Mouse (Mus musculus) liver, embryonic 15.5 days (tissue): ENCODE measurements around the gene Siah1b. TPM values are rescaled to one million over a fixed set of nuclear protein-coding genes. Genes with fewer than 3 reads are reported as not detected.

Experiments
- ATAC-seq: fragments of 200-750 bp; cut with Nextera tagmentation; 2 replicates; pipeline ENCODE4 v1.8.0; 2017; ENCODE audit warnings: moderate number of reproducible peaks, mild to moderate bottlenecking, moderate library complexity; ENCODE audit not compliant: insufficient read depth
- H3K27ac ChIP-seq: fragments of 300-500 bp; sonication (generic); replicated peaks from 2 replicates; pipeline ENCODE4 v1.5.1; 2015; ENCODE audit warnings: mild to moderate bottlenecking, inconsistent platforms
- H3K27me3 ChIP-seq: fragments of 300-500 bp; sonication (generic); 2 replicates; pipeline ENCODE4 v1.6.1; 2015; ENCODE audit warnings: mild to moderate bottlenecking, inconsistent platforms
- H3K36me3 ChIP-seq: fragments of 300-500 bp; sonication (generic); replicated peaks from 2 replicates; pipeline ENCODE4 v1.6.1; 2015; ENCODE audit warnings: moderate library complexity, mild to moderate bottlenecking, inconsistent platforms
- H3K4me1 ChIP-seq: fragments of 300-500 bp; sonication (generic); replicated peaks from 2 replicates; pipeline ENCODE4 v1.6.1; 2015; ENCODE audit warnings: inconsistent platforms
- H3K4me2 ChIP-seq: fragments of 300-500 bp; sonication (generic); 2 replicates; pipeline ENCODE4 v1.6.1; 2015; ENCODE audit warnings: moderate library complexity, mild to moderate bottlenecking, inconsistent platforms
- H3K4me3 ChIP-seq: fragments of 300-500 bp; sonication (generic); replicated peaks from 2 replicates; pipeline ENCODE4 v1.5.1; 2015; ENCODE audit warnings: mild to moderate bottlenecking, inconsistent platforms
- H3K9ac ChIP-seq: fragments of 300-500 bp; sonication (generic); 2 replicates; pipeline ENCODE4 v1.6.1; 2015; ENCODE audit warnings: moderate library complexity, mild to moderate bottlenecking, inconsistent platforms
- H3K9me3 ChIP-seq: fragments of 300-500 bp; sonication (generic); replicated peaks from 2 replicates; pipeline ENCODE4 v1.6.1; 2016; ENCODE audit warnings: inconsistent platforms
- WGBS: fragments of 180-500 bp; shearing (Covaris S2); methylation state at CpG from one replicate; pipeline ENCODE4 v1.1.7; 2015; ENCODE audit warnings: mixed read lengths; ENCODE audit not compliant: insufficient replicate concordance; 5-methylcytosine and 5-hydroxymethylcytosine counted together
- polyA plus RNA-seq: library from polyadenylated mRNA; unstranded; fragments of >200 nt; fragmentation: Nextera tagmentation; extraction: Ambion mirVana; gene quantifications from 2 replicates; pipeline ENCODE4 v1.2.1, GENCODE M21; 2015

Siah1b gene
- polyA plus RNA-seq, 1 experiment from 2014 or later: 14.3 TPM

GRCm38 (mm10) chrX:164032526-164032925 is 43.8 kb downstream of the Siah1b start:
- H3K4me1 ChIP-seq: peaks cover 6% of the 10 kb centered on the region
- H3K36me3 ChIP-seq: no peaks in the 10 kb centered on the region
- H3K9me3 ChIP-seq: no peaks in the 10 kb centered on the region
- no peak overlapping the region for H3K9ac ChIP-seq
- no peak overlapping the region for H3K4me2 ChIP-seq
- no peaks in the 10 kb centered on the region for H3K27me3 ChIP-seq
- H3K27ac ChIP-seq: no peak overlapping the region
- ATAC-seq: no peak
- no peak overlapping the region for H3K4me3 ChIP-seq
- WGBS: 64% methylated on average over 7 of the region's 7 CpGs

- no peaks in the 10 kb centered on the region for H3K9me3 ChIP-seq
- H3K4me1 ChIP-seq: peaks cover 7% of the 10 kb centered on the region
- no peak within 1 kb of the TSS for H3K27ac ChIP-seq
- H3K36me3 ChIP-seq: no peaks in the 10 kb centered on the region
- no peak within 1 kb of the TSS for H3K9ac ChIP-seq
- H3K27me3 ChIP-seq: no peaks in the 10 kb centered on the region; the same call in 1 of the 2 replicates
- peak; percentile 97 for ATAC-seq
- H3K4me2 ChIP-seq: peak within 1 kb of the TSS; percentile 59
- peak within 1 kb of the TSS; percentile 42 for H3K4me3 ChIP-seq
- WGBS: 14% methylated on average over 22 of the region's 22 CpGs
These were observed 48.5 kb downstream of the Siah1b start, which contains the start of gene Car5b for GRCm38 (mm10) chrX:164027607-164028289. TSS of gene Car5b (minus strand) at chrX:164027997.

Other genes with a start within 250 kb of the Siah1b start
- 5.0 and 5.5 TPM in 2 replicates for gene Ap1s2, start 167.5 kb downstream of the Siah1b start, polyA plus RNA-seq
- gene Zrsr2, start 117.8 kb downstream of the Siah1b start, polyA plus RNA-seq: 12.8 and 12.9 TPM in 2 replicates
- gene Car5b, start 48.5 kb downstream of the Siah1b start, polyA plus RNA-seq: 0.06 and 0.13 TPM in 2 replicates
- gene Cltrn, start 12.3 kb upstream of the Siah1b start, polyA plus RNA-seq: 0.67 and 1.2 TPM in 2 replicates
- 0.05 and 0.08 TPM in 2 replicates for gene Ace2, start 62.8 kb upstream of the Siah1b start, polyA plus RNA-seq
- gene Bmx, start 181.7 kb upstream of the Siah1b start, polyA plus RNA-seq: 0.50 and 0.71 TPM in 2 replicates
- 18.9 and 20.9 TPM in 2 replicates for gene Pir, start 192.9 kb upstream of the Siah1b start, polyA plus RNA-seq